Mouse (Mus musculus) regulatory T cell (primary cell): Measurements from ENCODE around the gene Ggt6.

Experiments used
- in situ Hi-C: fragments of 300-600 bp; cut with MboI, MseI; formaldehyde crosslinking; loops from one replicate; pipeline ENCODE4 v1.15.1; 2025; ENCODE audit warnings: high pct_unique_total_duplicates

Gene Ggt6

DNA sequence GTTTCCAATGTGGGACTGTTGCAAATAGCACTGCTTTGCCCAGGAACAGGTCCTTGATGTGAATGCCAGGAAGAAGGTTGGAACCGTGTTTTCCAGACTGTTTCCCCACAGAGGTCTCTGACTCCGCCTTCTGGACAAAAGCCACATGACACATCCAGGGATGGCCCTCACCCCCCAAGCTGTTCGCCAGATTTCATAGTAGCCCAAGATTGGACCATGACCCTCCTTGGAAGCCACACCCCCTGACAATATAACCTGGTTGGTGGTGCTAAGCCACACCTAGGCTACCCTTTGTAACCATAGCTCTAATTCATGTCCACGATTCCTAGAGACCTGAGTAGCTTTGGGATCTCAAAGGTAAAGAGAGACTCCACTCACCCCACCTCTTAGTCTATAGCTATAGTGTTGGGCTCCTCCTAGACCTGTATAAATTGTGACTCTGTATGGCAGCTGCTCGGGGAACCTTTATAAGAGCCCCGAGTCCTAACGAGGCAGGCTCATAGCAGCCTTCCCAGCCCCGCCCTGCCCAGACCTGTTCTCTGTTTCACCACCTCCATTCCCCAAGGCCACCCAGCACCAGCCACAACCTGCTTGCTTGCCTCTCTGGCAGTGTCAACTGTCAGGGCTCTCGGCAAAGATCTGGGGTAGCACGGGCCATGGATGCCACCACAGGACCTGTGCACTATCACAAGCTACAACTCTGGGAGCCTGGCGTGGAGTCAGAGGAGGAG, at the start of gene Ggt6:
TSS of gene Ggt6 (plus strand) at position 564 of the 731 bp plus-strand sequence.
- in situ Hi-C loops, result loop anchor here (5.0 to 25.0 kb wide), 2 partner anchors 218 to 1423 kb away; partner anchors contain the start of genes Derl2, Dhx33, Med31 and Mis12

DNA sequence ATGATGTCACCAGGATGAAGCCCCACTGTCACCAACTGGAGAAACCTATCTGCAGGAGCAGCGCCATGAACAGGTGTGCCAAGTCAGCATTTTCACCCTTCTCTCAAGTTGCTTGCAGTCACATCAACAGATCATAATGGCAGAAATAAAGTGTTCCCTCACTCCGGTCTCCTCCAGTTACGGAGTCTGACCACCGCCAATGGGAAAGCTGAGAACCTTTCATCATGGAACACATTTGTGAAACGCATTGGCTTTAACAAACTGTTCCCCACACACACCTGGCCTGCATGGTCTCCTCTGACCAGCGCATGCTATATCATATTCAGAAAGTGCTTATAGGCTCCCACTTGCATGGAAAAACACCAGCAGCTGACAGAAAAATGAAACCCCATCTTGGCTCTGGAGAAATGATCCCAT, 47.2 kb upstream of the Ggt6 start:
- in situ Hi-C loops, result no loop called here

DNA sequence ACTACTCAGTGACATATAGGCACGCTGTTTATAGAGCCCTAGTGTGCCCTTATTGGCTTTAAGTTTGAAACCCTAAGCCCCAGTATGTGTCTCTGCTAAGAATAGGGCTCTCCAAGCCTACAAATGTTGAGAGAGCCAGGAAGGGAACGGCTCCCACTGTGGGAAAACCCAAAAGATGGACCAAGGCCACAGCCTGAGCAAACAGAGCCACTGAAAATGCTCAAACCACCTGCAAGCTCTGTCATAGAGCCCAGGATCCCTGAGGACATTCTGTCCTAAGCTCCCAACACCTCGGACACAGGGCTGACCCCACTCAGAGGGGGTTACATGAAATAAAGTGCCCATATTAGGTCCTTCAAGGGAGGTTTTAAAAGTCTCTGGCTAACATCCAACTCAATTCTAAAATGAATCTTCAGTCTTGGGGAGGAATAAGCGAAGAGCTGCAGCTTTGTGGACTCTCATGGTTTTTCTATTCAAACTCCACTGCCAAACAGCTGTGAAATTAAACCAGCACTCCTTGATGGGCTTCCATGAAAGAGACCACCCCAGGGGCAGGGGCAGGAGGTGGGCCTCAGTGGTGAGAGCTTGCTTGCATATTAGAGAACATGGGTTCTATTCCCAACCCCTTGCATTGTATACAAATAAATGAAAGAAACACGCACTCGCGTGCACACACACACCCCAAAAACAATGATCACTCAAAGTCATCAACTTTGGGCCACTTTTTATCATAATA, 45.8 kb upstream of the Ggt6 start:
- in situ Hi-C loops, result no loop called here

DNA sequence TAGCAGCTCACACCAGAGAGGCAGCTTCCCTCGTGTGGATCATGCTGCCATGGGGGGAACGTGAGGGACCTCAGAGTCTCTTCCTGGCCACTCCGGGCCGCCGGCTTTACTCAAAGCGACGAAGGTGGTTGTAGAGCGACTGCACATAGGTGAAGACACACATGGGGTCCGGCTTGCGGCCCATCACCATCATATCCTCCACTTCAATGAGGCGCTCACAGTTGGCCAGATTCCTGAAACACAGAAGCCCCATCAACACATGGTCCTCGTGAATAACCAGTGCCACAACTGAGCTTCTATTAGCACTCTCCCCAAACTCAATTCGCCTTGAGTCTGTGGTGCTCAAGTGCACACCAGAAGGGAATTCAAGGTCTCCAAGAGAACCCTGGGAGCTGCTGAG, 44.1 kb upstream of the Ggt6 start:
- in situ Hi-C loops, result no loop called here

DNA sequence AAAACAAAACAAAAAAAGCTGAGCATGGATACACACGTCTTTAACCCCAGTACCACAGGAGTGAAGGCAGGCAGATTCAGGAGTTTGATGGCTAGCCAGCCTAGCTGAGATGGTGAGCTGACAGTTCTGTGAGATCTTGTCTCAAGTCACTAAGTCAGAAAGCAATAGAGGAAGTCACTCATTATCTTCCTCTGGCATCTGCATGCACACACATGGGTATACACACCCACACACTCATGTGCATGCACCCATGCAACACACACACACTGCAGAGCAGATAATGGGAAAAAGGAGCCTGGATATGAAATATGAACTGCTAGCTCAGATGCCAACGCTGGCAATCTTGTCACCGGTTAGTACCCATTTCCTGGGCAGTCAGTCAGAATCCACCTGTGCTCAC, 42.1 kb upstream of the Ggt6 start:
- in situ Hi-C loops, result no loop called here

DNA sequence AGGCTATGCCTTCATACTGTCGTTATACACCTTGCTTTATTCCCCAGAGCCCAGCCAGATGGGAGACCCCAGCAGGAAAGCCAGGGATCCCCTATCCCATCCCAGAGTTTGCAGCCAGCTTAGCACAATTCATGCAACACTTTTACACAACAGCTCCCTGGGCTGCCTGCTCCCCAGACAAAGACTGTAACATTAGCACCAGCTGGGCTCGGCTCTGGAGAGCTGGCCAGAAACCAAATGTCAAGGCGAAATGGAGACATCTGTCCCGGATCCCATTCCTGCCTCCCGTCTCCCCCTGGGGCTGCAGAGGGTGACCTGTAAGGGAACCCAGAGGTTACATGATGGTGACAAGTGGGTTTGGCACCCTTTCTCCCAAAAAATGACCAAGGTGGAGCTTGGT, 41.7 kb upstream of the Ggt6 start:
- in situ Hi-C loops, result no loop called here

DNA sequence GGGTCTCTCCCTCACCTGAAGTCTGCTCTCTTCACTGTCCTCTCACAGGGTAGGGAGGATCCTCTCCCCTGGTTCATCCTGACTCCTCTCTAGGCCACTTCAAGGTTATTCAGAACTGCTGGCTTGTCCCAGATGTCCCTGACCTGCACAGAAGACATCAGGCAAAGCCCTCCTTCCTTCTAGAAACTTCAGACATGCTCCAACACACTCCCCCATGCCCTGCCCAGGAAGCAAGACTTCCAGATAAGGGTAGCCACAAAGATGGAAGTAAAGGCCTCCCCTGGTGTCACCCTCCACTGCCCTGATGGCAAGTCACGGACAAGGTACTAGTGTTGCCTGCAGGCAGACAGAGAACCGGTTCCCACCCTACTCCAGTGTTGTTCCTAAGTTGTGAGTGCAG, 40.6 kb upstream of the Ggt6 start:
- in situ Hi-C loops, result no loop called here

DNA sequence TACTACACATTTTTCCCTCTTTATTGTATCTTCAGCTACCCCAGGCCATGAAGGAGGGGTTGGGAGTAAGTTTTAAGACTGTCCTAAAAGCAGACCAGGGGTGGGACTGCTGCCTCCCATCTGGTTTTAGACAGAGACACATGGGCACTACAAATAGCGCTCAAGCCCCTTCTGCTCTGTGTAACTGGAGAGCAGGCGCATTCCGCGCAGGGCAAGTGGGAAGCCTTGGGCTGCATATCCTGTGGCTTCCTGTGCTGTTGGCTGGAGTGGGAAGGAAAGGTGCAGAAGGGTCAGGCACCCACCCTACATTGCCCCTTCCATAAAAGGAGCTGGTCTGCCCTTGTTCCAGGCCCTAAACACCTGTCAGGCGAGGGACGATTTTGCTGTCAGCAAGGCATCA, 39.7 kb upstream of the Ggt6 start:
- in situ Hi-C loops, result no loop called here

DNA sequence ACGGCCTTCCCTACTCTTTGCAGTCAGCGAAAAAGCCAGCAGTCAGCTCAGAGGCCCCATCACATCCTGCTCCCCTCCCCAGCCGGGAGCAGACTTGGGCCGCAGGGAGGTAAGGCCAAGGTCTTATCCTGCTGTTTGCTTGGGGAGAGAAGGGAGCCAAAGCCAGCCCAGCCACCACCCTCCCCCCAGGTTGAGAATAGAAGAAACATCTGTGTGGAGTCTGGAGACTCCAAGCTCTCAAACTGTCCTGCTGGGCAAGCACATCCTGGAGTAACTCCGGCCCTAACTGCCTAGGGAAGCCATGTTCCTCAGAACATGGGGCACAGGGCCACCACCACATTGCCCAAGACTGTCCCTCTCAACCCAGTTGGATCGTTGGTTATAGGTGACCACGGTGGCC, 38.7 kb upstream of the Ggt6 start:
- in situ Hi-C loops, result no loop called here

DNA sequence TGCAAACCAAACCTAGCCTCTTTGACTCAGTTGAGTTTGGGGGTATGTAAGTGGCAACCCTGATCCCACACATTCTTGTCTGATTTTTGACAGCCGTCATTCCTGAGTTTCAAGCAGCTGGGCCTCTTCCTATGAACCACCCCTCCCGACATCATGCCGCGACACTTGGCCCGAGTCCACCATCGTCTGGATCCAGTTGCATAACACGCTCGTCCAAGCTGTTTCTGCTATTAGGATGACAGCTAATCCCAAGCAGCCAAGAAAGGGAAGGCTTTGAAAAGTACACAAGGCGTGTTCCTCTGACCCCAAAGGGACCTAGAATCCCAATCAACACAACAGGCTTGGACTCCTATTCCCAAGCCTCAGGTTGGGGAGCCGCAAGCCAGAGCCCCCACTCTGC, 38.3 kb upstream of the Ggt6 start:
- in situ Hi-C loops, result no loop called here

DNA sequence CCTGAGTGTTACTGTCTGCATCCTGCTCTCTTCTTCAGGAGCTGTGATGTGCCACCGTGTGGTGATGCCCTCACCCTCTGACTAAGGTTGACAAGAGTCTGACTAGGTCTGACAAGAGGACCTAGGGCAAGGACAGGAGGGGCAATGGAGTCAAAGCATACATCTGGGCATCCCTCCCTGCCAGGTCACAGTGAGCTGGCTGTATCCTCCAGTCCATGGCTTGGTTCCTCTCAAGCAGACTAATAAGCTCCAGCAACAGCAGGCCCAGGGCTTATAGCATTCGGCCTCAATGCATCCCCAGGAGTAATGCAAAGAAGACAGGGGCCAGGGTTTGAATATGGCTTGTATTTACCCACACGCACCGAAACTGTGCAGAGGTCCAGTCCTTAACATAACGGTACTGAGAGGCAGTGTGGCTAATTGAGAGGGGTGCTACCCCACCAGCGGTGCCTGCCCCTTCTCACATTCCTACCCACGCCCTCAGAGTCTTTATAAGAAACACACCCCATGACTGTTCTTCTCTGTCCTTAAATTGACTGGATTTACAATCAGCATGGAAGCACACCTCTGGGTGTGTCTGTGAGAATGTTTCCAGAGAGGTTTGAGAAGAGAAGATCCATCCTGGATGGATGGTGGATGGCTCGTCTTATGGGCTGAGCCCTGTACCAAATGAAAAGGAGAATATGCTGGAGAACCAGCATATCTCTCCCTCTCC, 37.4 kb upstream of the Ggt6 start:
- in situ Hi-C loops, result no loop called here

DNA sequence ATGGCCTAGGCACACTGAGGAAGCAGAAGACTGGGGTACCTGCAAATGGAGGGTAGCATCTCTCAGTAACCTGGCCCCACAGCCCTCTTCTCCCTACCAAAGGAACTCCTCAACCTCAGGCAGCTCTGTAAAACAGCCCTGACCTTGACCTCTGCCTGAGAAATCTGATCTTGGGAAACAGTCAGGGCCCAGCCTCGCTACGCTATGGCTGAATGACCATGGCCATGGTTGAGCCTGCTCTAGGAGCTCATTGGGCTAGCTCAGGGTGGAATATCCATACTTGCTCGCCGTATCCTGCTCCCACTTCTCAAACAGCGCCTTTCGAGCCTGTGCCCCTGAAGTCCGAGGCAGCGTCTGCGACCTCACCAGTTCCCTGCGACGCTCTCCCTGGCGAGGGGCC, 34.3 kb upstream of the Ggt6 start:
- in situ Hi-C loops, result no loop called here

DNA sequence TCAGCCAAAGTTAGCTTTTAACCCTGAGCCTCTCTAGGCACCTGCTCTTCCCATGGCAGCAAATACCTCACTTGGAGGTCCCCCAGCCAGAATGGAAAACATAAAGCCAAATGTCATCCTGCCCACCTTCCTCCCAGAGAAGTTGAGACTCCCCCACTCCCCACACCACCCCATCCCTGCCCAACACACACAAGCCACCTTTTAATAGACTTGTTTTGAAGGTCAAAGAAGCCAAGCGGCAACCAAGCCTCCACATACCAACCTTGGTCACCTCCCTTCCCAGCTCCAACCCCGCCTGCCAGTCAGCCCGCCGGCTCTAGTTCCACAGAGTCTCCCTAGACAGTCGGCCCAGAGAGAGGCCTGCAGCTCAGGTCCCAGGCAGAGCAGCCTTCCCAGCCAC, 33.3 kb upstream of the Ggt6 start:
- in situ Hi-C loops, result no loop called here

DNA sequence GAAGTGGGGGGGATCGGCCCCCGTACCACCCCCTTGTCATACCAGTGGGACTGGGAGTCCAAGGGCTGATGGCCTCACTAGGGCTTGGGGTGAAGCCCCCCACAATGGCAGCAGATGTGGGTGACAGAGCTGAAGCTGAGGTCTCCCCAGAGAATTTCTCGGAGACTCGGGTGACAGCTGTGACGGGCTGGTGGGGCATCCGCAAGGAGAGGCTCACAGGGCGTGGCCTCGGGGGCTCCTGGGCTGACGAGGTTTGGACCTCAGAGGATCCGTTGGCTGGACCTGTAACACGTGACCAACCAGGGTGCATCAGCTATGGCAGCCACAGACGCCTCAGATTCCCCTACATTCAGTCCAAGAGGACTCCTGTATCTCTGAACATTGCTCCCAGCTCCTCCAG, 32.4 kb upstream of the Ggt6 start:
- in situ Hi-C loops, result no loop called here

DNA sequence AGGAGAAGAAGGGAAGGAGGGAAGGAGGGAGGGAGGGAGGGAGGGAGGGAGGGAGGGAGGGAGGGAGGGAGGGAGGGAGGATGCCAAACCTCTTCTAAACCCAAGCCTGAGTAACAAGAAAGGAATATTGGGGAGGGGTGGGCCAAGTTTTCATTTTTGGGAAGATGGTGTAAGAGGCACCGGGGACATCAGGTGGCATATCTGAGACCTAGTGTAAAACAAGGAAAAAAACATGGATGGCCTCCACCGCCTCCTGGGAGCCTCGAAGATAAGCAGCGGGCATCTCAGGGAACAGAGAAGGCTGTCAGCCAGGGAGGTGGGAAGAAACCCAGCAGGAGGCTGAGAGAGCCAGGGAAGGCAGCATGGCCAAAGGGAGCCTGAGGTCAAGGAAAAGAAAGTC, 29.8 kb upstream of the Ggt6 start:
- in situ Hi-C loops, result no loop called here

DNA sequence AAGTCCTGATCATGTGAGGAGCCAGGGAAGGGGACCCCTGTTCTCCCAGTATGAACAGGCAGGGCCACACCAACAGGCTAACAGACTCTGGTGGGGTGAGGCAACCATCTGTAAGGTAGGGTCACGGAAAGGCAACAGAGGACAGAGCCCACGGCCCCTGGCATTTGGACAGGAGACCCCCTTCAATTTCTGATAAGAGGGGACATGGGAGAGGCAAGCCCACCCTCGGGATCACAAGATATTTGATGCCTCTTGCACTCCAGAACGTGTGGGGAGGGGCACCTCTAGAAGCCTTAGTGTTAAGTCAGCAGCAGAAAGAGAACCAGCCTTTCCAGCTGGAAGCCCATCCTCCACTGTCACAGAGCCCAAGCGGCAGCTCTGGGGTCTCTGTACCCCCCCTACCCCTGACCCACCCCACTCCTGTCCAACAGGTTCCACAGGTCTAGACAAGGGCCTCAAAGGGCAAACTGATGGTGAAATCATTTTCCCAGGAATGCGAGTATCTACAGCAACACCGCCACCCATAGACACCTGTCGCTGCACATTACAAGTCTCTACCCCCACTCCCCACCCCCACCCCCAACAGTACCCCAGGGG, 29.1 kb upstream of the Ggt6 start:
- in situ Hi-C loops, result no loop called here

DNA sequence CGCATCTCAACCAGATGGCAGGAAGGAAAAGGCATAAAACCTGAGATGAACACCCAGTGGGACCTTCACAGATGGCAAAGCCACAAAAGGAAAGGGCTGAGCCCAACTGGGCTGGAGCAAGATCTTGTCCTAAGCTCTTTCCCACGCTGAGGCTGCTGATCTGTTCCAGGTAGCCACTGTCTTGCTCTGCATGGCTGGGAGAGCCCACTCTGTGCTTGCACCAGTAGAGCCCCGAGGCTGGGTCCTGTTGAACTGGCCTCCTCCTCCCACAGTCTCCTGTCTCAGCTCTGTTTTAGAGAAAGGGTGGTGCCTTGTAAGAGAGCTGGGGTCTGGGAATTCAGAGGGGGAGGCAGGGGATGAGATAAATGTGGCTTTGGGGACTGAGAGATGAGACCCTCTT, 28.2 kb upstream of the Ggt6 start:
- in situ Hi-C loops, result no loop called here

DNA sequence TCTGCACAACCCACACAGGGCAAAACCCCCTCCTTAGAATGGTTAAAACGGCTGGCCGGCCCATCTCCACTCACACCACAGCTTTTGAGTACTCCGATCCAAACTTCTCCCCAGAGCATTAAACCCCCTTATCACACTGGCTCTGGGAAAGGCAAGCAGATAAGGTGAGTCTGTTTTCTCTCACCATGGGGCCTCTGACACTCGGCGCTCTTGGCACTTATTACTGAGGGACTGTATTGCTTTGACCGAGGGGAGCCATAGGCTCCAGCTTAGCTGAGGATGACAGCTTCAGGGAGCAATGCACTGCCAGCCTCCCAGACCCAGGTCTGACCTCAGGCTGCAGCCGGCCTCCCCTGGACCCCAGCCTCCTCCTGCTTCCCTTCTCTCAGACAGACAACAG, 27.8 kb upstream of the Ggt6 start:
- in situ Hi-C loops, result no loop called here

DNA sequence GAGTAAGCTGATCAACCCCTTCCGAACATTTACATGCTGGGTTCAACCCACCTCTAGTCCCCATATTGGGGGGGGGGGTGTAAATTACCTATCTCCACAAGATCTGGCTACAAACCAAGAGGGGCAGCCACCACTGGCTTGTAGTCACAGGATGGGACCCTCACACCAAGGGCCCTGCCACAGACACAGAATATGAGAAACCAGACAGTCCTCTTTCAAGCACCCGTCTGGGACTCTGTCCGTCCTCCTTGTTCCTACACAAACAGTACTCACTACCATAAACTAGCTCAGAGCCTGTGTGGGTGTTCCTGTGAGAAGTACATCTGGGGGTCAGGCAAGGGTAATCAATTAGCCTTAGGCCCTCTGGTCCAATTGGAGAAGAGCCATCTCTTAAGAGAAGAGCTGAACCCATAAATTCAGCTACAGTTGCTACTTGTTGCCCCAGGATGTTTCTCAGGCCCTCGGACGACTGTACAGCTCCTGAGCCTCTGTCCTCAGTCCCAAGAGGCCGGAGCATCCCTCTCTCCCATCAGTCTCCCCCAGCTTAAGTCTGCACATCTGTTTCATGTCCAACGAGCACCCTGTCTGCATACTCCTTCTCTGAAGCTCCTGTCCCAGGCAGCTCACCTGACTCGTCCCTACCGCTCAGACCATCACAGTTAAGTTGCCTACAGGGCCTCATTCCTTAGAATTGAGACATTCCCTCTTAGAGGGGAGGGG, 26.7 kb upstream of the Ggt6 start:
- in situ Hi-C loops, result no loop called here

DNA sequence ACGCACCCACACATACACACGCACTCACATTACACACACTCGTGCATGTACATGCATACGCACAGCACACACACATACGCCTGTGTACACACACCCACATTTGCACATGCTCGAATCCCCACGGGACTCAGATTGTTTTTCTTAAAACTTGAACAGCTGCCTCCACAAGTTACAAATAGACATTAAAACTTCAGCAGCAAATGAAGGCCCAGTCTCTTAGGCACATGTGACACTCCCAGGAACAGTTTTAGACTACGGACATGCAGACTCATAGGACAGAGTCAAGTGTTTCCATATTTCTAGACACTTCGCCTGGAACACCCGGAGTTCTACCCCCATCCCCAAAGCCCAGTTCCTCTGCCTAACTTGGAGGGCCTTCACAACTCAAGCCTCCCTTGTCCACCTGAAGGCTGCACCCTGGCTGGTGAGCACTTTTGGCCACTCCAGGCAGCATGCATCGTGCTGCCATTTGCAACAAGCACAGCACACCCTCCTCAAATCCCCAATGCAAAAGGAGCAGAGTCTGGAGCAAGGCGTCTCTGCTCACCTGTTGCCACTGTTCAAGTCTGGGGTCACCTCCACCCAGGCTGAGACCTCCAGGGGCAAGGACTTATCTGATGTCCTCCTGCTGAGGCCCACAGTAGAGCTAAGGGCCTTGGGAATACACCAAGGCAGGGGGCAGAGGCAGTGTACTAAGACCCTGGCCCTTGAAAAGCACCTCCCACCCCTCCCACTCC, 25.5 kb upstream of the Ggt6 start:
- in situ Hi-C loops, result no loop called here

DNA sequence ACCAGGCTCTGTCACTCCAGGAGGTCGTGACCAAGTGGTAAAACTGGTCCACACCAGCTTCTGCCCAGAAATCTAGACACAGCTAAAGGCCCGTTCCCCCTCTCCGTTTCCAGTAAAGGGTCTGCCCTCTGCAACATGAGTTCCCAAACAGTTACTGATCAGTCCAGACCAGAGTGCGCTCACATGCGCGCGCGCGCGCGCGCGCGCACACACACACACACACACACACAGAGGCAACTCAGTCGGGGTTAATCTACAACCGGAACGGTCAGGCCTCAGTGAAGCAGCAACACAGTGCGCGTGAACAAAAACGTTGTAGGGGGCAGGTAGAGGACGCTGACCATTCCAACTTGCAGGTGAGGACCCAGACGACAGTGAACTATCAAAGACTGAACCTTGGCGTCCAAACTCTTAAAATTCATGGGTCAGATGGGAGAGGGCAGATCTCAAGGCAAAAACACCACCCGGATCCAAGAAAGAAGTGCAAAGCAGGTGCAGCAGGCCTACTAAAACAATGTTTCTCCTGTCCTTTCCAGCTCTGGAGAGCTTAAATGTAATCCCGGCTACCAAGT, 24.7 kb upstream of the Ggt6 start:
- in situ Hi-C loops, result no loop called here
